Mouse (Mus musculus) midbrain, postnatal 0 days (tissue): ENCODE data around the gene Gpr173. TPM values are rescaled to one million over a fixed set of nuclear protein-coding genes. Genes with fewer than 3 reads are reported as not detected.
A peak's percentile ranks its signal among the peaks of the same experiment; 100 is the strongest.
"Not testable (repeated sequence)": the region's sequence is repeated elsewhere in the genome, so short reads cannot be mapped to it uniquely, and the experiment has no call there.

Experiments used
- ATAC-seq: fragments of 200-750 bp; cut with Nextera tagmentation; 2 replicates; pipeline ENCODE4 v1.8.0; 2017; ENCODE audit warnings: moderate number of reproducible peaks, mild to moderate bottlenecking, moderate TSS enrichment, moderate library complexity; ENCODE audit not compliant: low FRiP score
- DNase-seq: peaks from one replicate; pipeline ENCODE4 v3.0.0-alpha.2; 2015; ENCODE audit warnings: low spot score
- H3K27ac ChIP-seq: fragments of 300-500 bp; sonication (generic); 2 replicates; pipeline ENCODE4 v1.5.1; 2014; ENCODE audit warnings: low read depth, mild to moderate bottlenecking, low read length, mixed read lengths
- H3K27me3 ChIP-seq: fragments of 300-500 bp; sonication (generic); 2 replicates; pipeline ENCODE4 v1.6.1; 2014; ENCODE audit warnings: low read length, control low read depth, mixed read lengths; ENCODE audit not compliant: insufficient read depth
- H3K36me3 ChIP-seq: fragments of 300-500 bp; sonication (generic); 2 replicates; pipeline ENCODE4 v1.6.1; 2014; ENCODE audit warnings: low read length, control low read depth, mixed read lengths; ENCODE audit not compliant: insufficient read depth
- H3K4me1 ChIP-seq: fragments of 300-500 bp; sonication (generic); 2 replicates; pipeline ENCODE4 v1.6.1; 2014; ENCODE audit warnings: mild to moderate bottlenecking, control low read depth, antibody characterized with exemption, low read length, mixed read lengths; ENCODE audit not compliant: insufficient read depth
- H3K4me2 ChIP-seq: fragments of 300-500 bp; sonication (generic); 2 replicates; pipeline ENCODE4 v1.6.1; 2014; ENCODE audit warnings: low read depth, mild to moderate bottlenecking, low read length, mixed read lengths; ENCODE audit not compliant: poor library complexity, severe bottlenecking
- H3K4me3 ChIP-seq: fragments of 300-500 bp; sonication (generic); 2 replicates; pipeline ENCODE4 v1.5.1; 2014; ENCODE audit warnings: low read depth, mild to moderate bottlenecking, low read length, moderate library complexity
- H3K9ac ChIP-seq: fragments of 300-500 bp; sonication (generic); replicated peaks from 2 replicates; pipeline ENCODE4 v1.6.1; 2014; ENCODE audit warnings: mild to moderate bottlenecking, low read length, moderate library complexity, mixed read lengths; ENCODE audit not compliant: poor library complexity, severe bottlenecking
- H3K9me3 ChIP-seq: fragments of 300-500 bp; sonication (generic); 2 replicates; pipeline ENCODE4 v1.6.1; 2016; ENCODE audit warnings: low read length, control low read depth
- CTCF ChIP-seq: IDR thresholded peaks from 2 replicates; pipeline ENCODE4 v1.5.1; 2016; ENCODE audit warnings: antibody characterized with exemption, mild to moderate bottlenecking
- WGBS: fragments of 180-500 bp; shearing (Covaris S2); extraction: QIAGEN DNeasy Blood & Tissue Kit; methylation state at CpG from one replicate; pipeline ENCODE4 v1.1.7; 2014; 5-methylcytosine and 5-hydroxymethylcytosine counted together
- polyA plus RNA-seq: library from polyadenylated mRNA; unstranded; fragments of >200 nt; fragmentation: Nextera tagmentation; extraction: Ambion mirVana; gene quantifications from 2 replicates; pipeline ENCODE4 v1.2.1, GENCODE M21; 2015
- total RNA-seq: library from RNA; depleted of rRNA; stranded (reverse); fragments of >200 nt; gene quantifications from 2 replicates; pipeline ENCODE4 v1.2.3, GENCODE M21; 2014

Gene Gpr173
- total and polyA plus RNA-seq, 2 experiments from 2014 or later: 7.2 to 33.3 TPM

DNA sequence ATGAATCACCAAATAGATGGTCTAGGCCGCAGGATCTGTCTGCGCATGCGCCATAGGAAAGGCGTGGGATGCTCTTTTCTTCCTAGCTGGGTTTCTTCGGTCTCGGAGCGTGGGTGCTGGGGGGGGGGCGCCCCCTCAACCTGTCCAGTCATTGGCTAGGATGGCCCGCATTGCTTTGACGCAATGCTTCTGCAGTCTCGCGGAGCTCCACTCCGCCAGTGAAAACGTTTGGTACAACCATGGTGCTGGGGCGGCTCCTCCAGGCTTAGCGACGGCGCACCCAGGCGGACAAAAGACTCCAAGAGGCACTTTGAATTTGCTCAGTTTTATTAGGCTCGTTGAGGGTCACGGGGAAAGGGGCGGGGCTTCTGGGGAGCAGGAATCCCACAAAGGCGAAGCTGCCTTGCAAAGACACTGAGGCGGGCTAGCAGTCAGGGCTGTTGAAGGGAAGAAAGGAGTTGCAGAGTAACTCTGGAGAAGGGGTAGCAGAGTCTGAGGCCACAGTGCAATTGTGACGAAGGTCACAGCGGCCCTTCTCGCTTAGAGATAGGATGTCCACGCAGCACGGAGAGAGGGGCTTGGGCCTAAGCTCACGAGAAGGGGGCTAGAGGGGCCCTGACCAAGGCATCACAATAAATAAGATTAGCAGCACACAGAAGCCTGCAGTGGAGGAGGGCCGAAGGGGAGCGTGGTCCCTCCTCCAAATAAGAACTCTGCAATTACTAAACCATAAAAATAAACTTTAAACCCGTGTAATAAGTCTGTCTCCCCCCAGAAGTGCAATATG, 31.8 kb downstream of the Gpr173 start:
- TF ChIP-seq CTCF: peak; percentile 41
- WGBS: 12% methylated on average over 33 of the region's 33 CpGs
- peaks cover 2% of the 10 kb centered on the region; the same call in 1 of the 2 replicates for H3K4me1 ChIP-seq
- H3K9ac ChIP-seq: peak overlapping the region; percentile 48; the same call in 1 of the 2 replicates
- no peak overlapping the region for H3K4me3 ChIP-seq
- ATAC-seq (peak; percentile 98), DNase-seq (peak; percentile 96)
- 0 out of 2 replicates have a peak, but pooled peaks cover 4% of the 10 kb centered on the region for H3K27me3 ChIP-seq
- H3K36me3 ChIP-seq: 0 out of 2 replicates have a peak, but pooled peaks cover 2% of the 10 kb centered on the region
- peak overlapping the region; percentile 30; the same call in 1 of the 2 replicates for H3K4me2 ChIP-seq
- no peaks in the 10 kb centered on the region for H3K9me3 ChIP-seq
- peak overlapping the region; percentile 91 for H3K27ac ChIP-seq

DNA sequence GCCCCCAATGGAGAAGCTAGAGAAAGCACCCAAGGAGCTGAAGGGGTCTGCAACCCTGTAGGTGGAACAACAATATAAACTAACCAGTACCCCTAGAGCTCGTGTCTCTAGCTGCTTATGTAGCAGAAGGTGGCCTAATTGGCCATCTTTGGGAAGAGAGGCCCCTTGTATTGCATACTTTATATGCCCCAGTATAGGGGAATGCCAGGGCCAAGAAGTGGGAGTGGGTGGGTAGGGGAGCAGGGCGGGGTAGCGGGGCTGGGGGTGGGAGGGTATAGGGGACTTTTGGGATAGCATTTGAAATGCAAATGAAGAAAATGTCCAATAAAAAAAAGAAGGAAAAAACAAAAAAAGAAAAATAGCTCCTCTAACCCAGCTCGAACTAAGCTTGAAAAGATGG, 32.4 kb downstream of the Gpr173 start:
- DNase-seq, H3K4me2 ChIP-seq, H3K36me3 ChIP-seq, H3K4me3 ChIP-seq, H3K27me3 ChIP-seq, H3K9ac ChIP-seq, H3K9me3 ChIP-seq, H3K4me1 ChIP-seq, H3K27ac ChIP-seq: not testable (repeated sequence)
- ATAC-seq: peak; percentile 51
- 41% methylated on average over 4 of the region's 4 CpGs for WGBS

DNA sequence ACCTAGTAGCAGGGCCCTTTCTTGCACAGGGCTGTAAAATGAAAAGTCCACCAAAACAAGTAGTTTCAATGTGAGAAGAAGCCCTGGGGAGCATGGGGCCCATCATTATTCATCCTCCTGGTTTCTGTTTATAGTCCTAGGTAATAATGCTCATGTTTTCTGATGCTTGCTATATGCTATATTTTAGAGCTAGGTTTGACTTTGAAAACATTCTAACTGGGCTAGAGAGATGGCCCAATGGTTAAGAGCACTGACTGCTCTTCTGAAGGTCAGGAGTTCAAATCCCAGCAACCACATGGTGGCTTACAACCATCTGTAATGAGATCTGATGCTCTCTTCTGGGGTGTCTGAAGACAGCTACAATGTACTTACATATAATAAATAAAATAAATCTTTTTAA, 39.1 kb downstream of the Gpr173 start:
- not testable (repeated sequence) for ATAC-seq, H3K27ac ChIP-seq, DNase-seq, H3K9ac ChIP-seq, H3K4me2 ChIP-seq, H3K36me3 ChIP-seq, H3K4me3 ChIP-seq, H3K4me1 ChIP-seq, H3K9me3 ChIP-seq
- peaks cover 15% of the 10 kb centered on the region; the same call in 1 of the 2 replicates for H3K27me3 ChIP-seq

DNA sequence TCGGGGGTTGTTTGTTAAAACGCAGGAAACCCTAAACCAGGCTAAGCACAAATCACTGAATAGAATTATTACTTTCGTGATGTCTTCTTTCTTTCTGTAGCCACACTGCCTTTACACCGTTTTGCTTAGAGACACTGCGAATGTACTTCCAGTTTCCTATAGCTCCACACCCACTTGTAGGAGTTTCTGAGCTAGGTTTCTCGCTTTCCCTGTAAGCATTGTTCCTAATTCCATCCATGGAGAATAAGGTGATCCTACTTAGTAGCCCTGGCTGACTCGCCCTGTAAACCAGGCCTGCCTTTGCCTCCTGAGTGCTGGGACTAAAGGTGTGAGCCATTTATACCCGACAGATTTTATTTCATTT, 40.8 kb downstream of the Gpr173 start:
- 22% methylated on average over 8 of the region's 8 CpGs for WGBS
- Histone ChIP-seq H3K4me1 (no peaks in the 10 kb centered on the region; the same call in 1 of the 2 replicates), H3K4me3 (peak overlapping the region; percentile 49), H3K4me2 (peak overlapping the region; percentile 51), H3K9me3 (no peaks in the 10 kb centered on the region), H3K36me3 (no peaks in the 10 kb centered on the region), H3K27ac (peak overlapping the region; percentile 14; the same call in 1 of the 2 replicates), H3K27me3 (peaks cover 17% of the 10 kb centered on the region; the same call in 1 of the 2 replicates), H3K9ac (no peak overlapping the region)
- no peak for DNase-seq
- peak; percentile 27; the same call in 1 of the 2 replicates for ATAC-seq
- TF ChIP-seq CTCF: no peak

DNA sequence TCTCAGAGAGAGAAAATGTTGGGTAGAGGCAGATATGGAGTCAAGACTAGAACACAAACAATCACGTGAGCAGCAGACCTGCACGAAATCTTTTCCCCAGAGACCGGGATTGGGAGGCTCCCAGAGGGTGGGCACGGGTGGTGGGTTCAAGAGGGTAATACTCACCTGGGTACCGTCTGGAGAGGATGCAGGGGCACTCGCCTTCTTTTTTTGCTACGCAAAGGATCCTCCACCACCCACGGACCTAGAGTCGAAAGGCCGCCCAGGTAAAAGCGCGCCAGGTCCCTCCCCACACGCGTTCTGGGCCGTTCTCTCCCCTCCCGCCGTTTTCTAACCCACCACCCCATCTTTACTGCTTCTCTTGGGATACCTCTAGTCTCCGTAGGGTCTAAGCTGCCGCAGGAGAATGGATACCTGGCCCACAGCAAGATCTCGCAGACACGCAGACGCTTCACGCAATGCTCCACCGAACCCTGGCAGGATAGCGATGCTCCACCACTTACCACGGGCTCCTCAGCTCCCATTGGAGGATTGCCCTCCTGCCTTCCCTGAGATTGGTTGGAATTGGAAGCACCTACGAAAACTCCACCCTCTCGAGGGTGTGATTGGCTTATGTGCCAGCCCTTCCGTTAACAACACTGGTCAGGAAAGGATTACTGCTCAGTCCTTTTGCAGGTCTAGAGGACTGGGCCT, 41.4 kb downstream of the Gpr173 start, which contains the start of gene Kantr:
TSS of gene Kantr (minus strand) at position 500 of the 693 bp plus-strand sequence.
- ATAC-seq (peak; percentile 99), DNase-seq (peak; percentile 92)
- H3K9me3 ChIP-seq: no peaks in the 10 kb centered on the region
- H3K36me3 ChIP-seq: no peaks in the 10 kb centered on the region
- peak within 1 kb of the TSS; percentile 74 for H3K27ac ChIP-seq
- peak within 1 kb of the TSS; percentile 49 for H3K4me3 ChIP-seq
- peak within 1 kb of the TSS; percentile 51 for H3K4me2 ChIP-seq
- TF ChIP-seq CTCF: no peak
- H3K27me3 ChIP-seq: peaks cover 17% of the 10 kb centered on the region; the same call in 1 of the 2 replicates
- peak within 1 kb of the TSS; percentile 69 for H3K9ac ChIP-seq
- 19% methylated on average over 29 of the region's 29 CpGs for WGBS
- no peaks in the 10 kb centered on the region; the same call in 1 of the 2 replicates for H3K4me1 ChIP-seq

DNA sequence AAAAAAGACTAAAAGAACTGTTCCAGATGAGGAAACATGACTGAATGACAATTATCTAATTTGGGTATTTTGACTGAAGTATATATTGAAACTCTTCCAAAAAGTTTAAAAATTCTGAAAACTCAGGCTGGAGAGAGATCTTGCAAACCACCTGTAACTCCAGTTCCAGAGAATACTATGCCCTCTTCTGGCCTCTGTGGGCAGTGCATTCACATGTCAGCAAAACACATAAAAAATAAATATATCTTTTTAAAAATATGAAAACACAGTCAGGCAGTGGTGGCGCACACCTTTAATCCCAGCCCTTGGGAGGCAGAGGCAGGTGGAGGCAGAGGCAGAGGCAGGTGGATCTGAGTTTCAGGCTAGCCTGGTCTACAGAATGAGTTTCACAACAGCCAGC, 44.9 kb downstream of the Gpr173 start:
- DNase-seq: no peak
- no peaks in the 10 kb centered on the region; the same call in 1 of the 2 replicates for H3K4me1 ChIP-seq
- H3K4me3 ChIP-seq: no peak overlapping the region
- H3K27ac ChIP-seq: no peak overlapping the region
- TF ChIP-seq CTCF: peak; percentile 34; the same call in 1 of the 2 replicates
- peaks cover 10% of the 10 kb centered on the region; the same call in 1 of the 2 replicates for H3K27me3 ChIP-seq
- no peak overlapping the region for H3K4me2 ChIP-seq
- 87% methylated on average over 1 of the region's 1 CpGs for WGBS
- no peak for ATAC-seq
- no peak overlapping the region for H3K9ac ChIP-seq
- H3K36me3 ChIP-seq: no peaks in the 10 kb centered on the region
- no peaks in the 10 kb centered on the region for H3K9me3 ChIP-seq
